Mouse (Mus musculus) forebrain, embryonic 12.5 days (tissue): ENCODE results near the gene Cyth3. TPM values are rescaled to one million over a fixed set of nuclear protein-coding genes. Genes with fewer than 3 reads are reported as not detected.
A peak's percentile ranks its signal among the peaks of the same experiment; 100 is the strongest.

Experiments
- ATAC-seq: fragments of 200-750 bp; cut with Nextera tagmentation; 2 replicates; pipeline ENCODE4 v1.8.0; 2017; ENCODE audit warnings: moderate TSS enrichment; ENCODE audit not compliant: low FRiP score
- H3K27ac ChIP-seq: fragments of 300-500 bp; sonication (generic); 2 replicates; pipeline ENCODE4 v1.5.1; 2016; ENCODE audit warnings: mild to moderate bottlenecking
- H3K27me3 ChIP-seq: fragments of 300-500 bp; sonication (generic); 2 replicates; pipeline ENCODE4 v1.6.1; 2016; ENCODE audit warnings: mild to moderate bottlenecking
- H3K36me3 ChIP-seq: fragments of 300-500 bp; sonication (generic); replicated peaks from 2 replicates; pipeline ENCODE4 v1.6.1; 2016; ENCODE audit warnings: mild to moderate bottlenecking
- H3K4me1 ChIP-seq: fragments of 300-500 bp; sonication (generic); 2 replicates; pipeline ENCODE4 v1.6.1; 2016
- H3K4me2 ChIP-seq: fragments of 300-500 bp; sonication (generic); 2 replicates; pipeline ENCODE4 v1.6.1; 2016; ENCODE audit warnings: mild to moderate bottlenecking, moderate library complexity
- H3K4me3 ChIP-seq: fragments of 300-500 bp; sonication (generic); replicated peaks from 2 replicates; pipeline ENCODE4 v1.5.1; 2016; ENCODE audit warnings: mild to moderate bottlenecking
- H3K9ac ChIP-seq: fragments of 300-500 bp; sonication (generic); 2 replicates; pipeline ENCODE4 v1.6.1; 2016; ENCODE audit warnings: mild to moderate bottlenecking
- H3K9me3 ChIP-seq: fragments of 300-500 bp; sonication (generic); 2 replicates; pipeline ENCODE4 v1.6.1; 2016
- WGBS: fragments of 180-500 bp; shearing (Covaris S2); methylation state at CpG from one replicate; pipeline ENCODE4 v1.1.7; 2016; 5-methylcytosine and 5-hydroxymethylcytosine counted together
- polyA plus RNA-seq: library from polyadenylated mRNA; unstranded; fragments of >200 nt; fragmentation: Nextera tagmentation; extraction: Ambion mirVana; gene quantifications from 2 replicates; pipeline ENCODE4 v1.2.1, GENCODE M21; 2016

The Cyth3 gene
- polyA plus RNA-seq, 1 experiment from 2014 or later = 27.8 TPM

GRCm38 (mm10) chr5:143705659-143705982 is 83.4 kb downstream of the Cyth3 start:
- no peak for ATAC-seq
- Histone ChIP-seq H3K36me3 (peaks cover 44% of the 10 kb centered on the region), H3K4me2 (no peak overlapping the region), H3K4me1 (no peaks in the 10 kb centered on the region), H3K4me3 (no peak overlapping the region), H3K27me3 (no peaks in the 10 kb centered on the region), H3K9ac (no peak overlapping the region), H3K9me3 (no peaks in the 10 kb centered on the region), H3K27ac (no peak overlapping the region)
- WGBS = 73% methylated on average over 1 of the region's 1 CpGs

GRCm38 (mm10) chr5:143706030-143706821 is 84.0 kb downstream of the Cyth3 start:
- Histone ChIP-seq H3K27ac (no peak overlapping the region), H3K4me1 (no peaks in the 10 kb centered on the region), H3K36me3 (peaks cover 49% of the 10 kb centered on the region), H3K27me3 (no peaks in the 10 kb centered on the region), H3K9ac (no peak overlapping the region), H3K9me3 (no peaks in the 10 kb centered on the region), H3K4me3 (no peak overlapping the region), H3K4me2 (no peak overlapping the region)
- ATAC-seq = no peak
- 83% methylated on average over 9 of the region's 9 CpGs for WGBS

GRCm38 (mm10) chr5:143706822-143707200 is 84.6 kb downstream of the Cyth3 start:
- Histone ChIP-seq H3K4me2 (no peak overlapping the region), H3K4me3 (no peak overlapping the region), H3K4me1 (no peaks in the 10 kb centered on the region), H3K9me3 (no peaks in the 10 kb centered on the region), H3K27me3 (no peaks in the 10 kb centered on the region), H3K27ac (no peak overlapping the region), H3K9ac (no peak overlapping the region), H3K36me3 (peaks cover 47% of the 10 kb centered on the region)
- WGBS = 91% methylated on average over 7 of the region's 7 CpGs
- ATAC-seq = no peak

GRCm38 (mm10) chr5:143711326-143711725 is 89.1 kb downstream of the Cyth3 start:
- no peak overlapping the region for H3K4me2 ChIP-seq
- peak; percentile 58; the same call in 1 of the 2 replicates for ATAC-seq
- H3K27me3 ChIP-seq = no peaks in the 10 kb centered on the region
- no peak overlapping the region for H3K4me3 ChIP-seq
- peaks cover 76% of the 10 kb centered on the region for H3K36me3 ChIP-seq
- WGBS = 13% methylated on average over 7 of the region's 7 CpGs
- no peak overlapping the region; the same call in 1 of the 2 replicates for H3K27ac ChIP-seq
- no peak overlapping the region for H3K9ac ChIP-seq
- no peaks in the 10 kb centered on the region for H3K9me3 ChIP-seq
- H3K4me1 ChIP-seq = no peaks in the 10 kb centered on the region

GRCm38 (mm10) chr5:143712011-143712800 is 90.0 kb downstream of the Cyth3 start:
- Histone ChIP-seq H3K27ac (0 out of 2 replicates have a peak overlapping the region, but pooled peaks have one; percentile 6), H3K4me2 (no peak overlapping the region), H3K36me3 (peaks cover 79% of the 10 kb centered on the region), H3K27me3 (no peaks in the 10 kb centered on the region), H3K4me3 (no peak overlapping the region), H3K9ac (no peak overlapping the region), H3K9me3 (no peaks in the 10 kb centered on the region), H3K4me1 (no peaks in the 10 kb centered on the region)
- 84% methylated on average over 14 of the region's 14 CpGs for WGBS
- ATAC-seq = no peak

- ATAC-seq = no peak
- no peak overlapping the region for H3K4me3 ChIP-seq
- no peaks in the 10 kb centered on the region for H3K27me3 ChIP-seq
- no peak overlapping the region for H3K9ac ChIP-seq
- 96% methylated on average over 7 of the region's 7 CpGs for WGBS
- H3K4me2 ChIP-seq = no peak overlapping the region
- no peak overlapping the region for H3K27ac ChIP-seq
- no peaks in the 10 kb centered on the region for H3K4me1 ChIP-seq
- no peaks in the 10 kb centered on the region for H3K9me3 ChIP-seq
- peaks cover 98% of the 10 kb centered on the region for H3K36me3 ChIP-seq
These were observed 99.7 kb downstream of the Cyth3 start for GRCm38 (mm10) chr5:143721962-143722361.

GRCm38 (mm10) chr5:143730915-143731314 is 108.7 kb downstream of the Cyth3 start:
- Histone ChIP-seq H3K9ac (peak overlapping the region; percentile 100), H3K36me3 (peaks cover 20% of the 10 kb centered on the region), H3K27me3 (peaks cover 6% of the 10 kb centered on the region), H3K4me3 (peak overlapping the region; percentile 99), H3K4me2 (peak overlapping the region; percentile 63), H3K4me1 (peaks cover 22% of the 10 kb centered on the region), H3K9me3 (no peaks in the 10 kb centered on the region), H3K27ac (no peak overlapping the region)
- 12% methylated on average over 6 of the region's 6 CpGs for WGBS
- no peak for ATAC-seq

GRCm38 (mm10) chr5:143731483-143732112 is 109.4 kb downstream of the Cyth3 start:
- Histone ChIP-seq H3K27me3 (peaks cover 11% of the 10 kb centered on the region), H3K9me3 (no peaks in the 10 kb centered on the region), H3K4me1 (peaks cover 22% of the 10 kb centered on the region), H3K36me3 (peaks cover 13% of the 10 kb centered on the region), H3K4me3 (peak overlapping the region; percentile 99), H3K9ac (peak overlapping the region; percentile 100), H3K4me2 (peak overlapping the region; percentile 63), H3K27ac (peak overlapping the region; percentile 96)
- 1% methylated on average over 56 of the region's 82 CpGs for WGBS
- peak; percentile 44 for ATAC-seq

- Histone ChIP-seq H3K4me1 (peaks cover 22% of the 10 kb centered on the region), H3K9ac (peak within 1 kb of the TSS; percentile 100), H3K27me3 (peaks cover 15% of the 10 kb centered on the region), H3K36me3 (peaks cover 7% of the 10 kb centered on the region), H3K4me3 (peak within 1 kb of the TSS; percentile 99), H3K4me2 (peak within 1 kb of the TSS; percentile 63), H3K27ac (peak within 1 kb of the TSS; percentile 96), H3K9me3 (no peaks in the 10 kb centered on the region)
- under 1% methylated on average over 70 of the region's 82 CpGs for WGBS
- peak; percentile 99 for ATAC-seq
These were observed 110.1 kb downstream of the Cyth3 start, which contains the start of gene Usp42 for GRCm38 (mm10) chr5:143732180-143732891. TSS of gene Usp42 (minus strand) at chr5:143732280.

GRCm38 (mm10) chr5:143749630-143750208 is 127.5 kb downstream of the Cyth3 start:
- no peak for ATAC-seq
- 75% methylated on average over 2 of the region's 2 CpGs for WGBS
- Histone ChIP-seq H3K27ac (no peak overlapping the region), H3K4me1 (no peaks in the 10 kb centered on the region), H3K9me3 (no peaks in the 10 kb centered on the region), H3K4me2 (no peak overlapping the region), H3K4me3 (no peak overlapping the region), H3K9ac (no peak overlapping the region), H3K27me3 (peaks cover 23% of the 10 kb centered on the region), H3K36me3 (no peaks in the 10 kb centered on the region)

GRCm38 (mm10) chr5:143755529-143756141 is 133.4 kb downstream of the Cyth3 start:
- WGBS = 94% methylated on average over 9 of the region's 9 CpGs
- no peaks in the 10 kb centered on the region for H3K9me3 ChIP-seq
- no peak for ATAC-seq

More at GRCm38 (mm10) chr5:143755529-143756141, 133.4 kb downstream of the Cyth3 start:
- Histone ChIP-seq H3K27me3 (peaks cover 26% of the 10 kb centered on the region), H3K4me2 (no peak overlapping the region), H3K4me3 (no peak overlapping the region), H3K9ac (no peak overlapping the region), H3K4me1 (peaks cover 13% of the 10 kb centered on the region), H3K36me3 (no peaks in the 10 kb centered on the region), H3K27ac (no peak overlapping the region)
